Mouse (Mus musculus) lung, postnatal 0 days (tissue): Measurements from ENCODE around the gene Dhcr24.

Source experiments
- CTCF ChIP-seq: IDR thresholded peaks from 2 replicates; pipeline ENCODE4 v1.5.1; 2016; ENCODE audit warnings: antibody characterized with exemption, mild to moderate bottlenecking
- EP300 ChIP-seq: IDR thresholded peaks from 2 replicates; pipeline ENCODE4 v1.6.1; 2016; ENCODE audit warnings: antibody characterized with exemption, mild to moderate bottlenecking, control low read depth

DNA sequence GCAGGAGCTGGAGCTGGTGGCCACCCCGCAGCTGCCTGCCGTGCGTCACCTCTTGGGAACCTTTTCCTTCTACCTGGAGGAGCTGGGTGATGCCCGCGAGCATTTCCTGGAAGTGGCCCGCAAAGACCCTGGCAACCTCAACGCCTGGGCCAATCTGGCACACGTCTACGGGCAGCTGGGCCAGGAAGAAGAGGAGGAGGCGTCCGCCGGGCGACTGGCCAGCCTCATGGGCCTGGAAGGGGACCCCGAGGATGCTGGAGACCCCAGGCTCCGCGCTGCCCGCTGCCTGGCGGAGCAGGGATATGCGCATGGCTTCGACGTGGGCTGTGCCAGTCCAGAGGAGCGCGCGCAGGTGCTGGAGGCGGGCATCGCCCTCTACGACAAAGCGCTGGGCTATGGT lies 61.9 kb downstream of the Dhcr24 start:
- TF ChIP-seq CTCF (no peak), EP300 (no peak)
